Mouse (Mus musculus): ENCODE data around the gene Nkx1-1. TPM values are rescaled to one million over a fixed set of nuclear protein-coding genes. Genes with fewer than 3 reads are reported as not detected.

The Nkx1-1 gene
- polyA plus RNA-seq, 1 experiment from 2014 or later = 0.29 TPM

GRCm38 (mm10) chr5:33395693-33396092 is 38.1 kb downstream of the Nkx1-1 start:
- H3K36me3 ChIP-seq = peaks cover 20% of the 10 kb centered on the region

GRCm38 (mm10) chr5:33393803-33394202 is 40.0 kb downstream of the Nkx1-1 start:
- ATAC-seq (ENCODE audit: low FRiP score, low read depth) = peak; percentile 44; the same call in 1 of the 2 replicates
- Histone ChIP-seq H3K27ac (replicated peaks) (no peak overlapping the region), H3K27me3 (no peaks in the 10 kb centered on the region), H3K9ac (replicated peaks) (no peak overlapping the region), H3K4me3 (no peak overlapping the region), H3K4me1 (peaks cover 8% of the 10 kb centered on the region; the same call in 1 of the 2 replicates), H3K4me2 (replicated peaks) (no peak overlapping the region), H3K36me3 (peaks cover 24% of the 10 kb centered on the region), H3K9me3 (no peaks in the 10 kb centered on the region)
- WGBS = 17% methylated on average over 7 of the region's 7 CpGs

More at GRCm38 (mm10) chr5:33395693-33396092, 38.1 kb downstream of the Nkx1-1 start:
- no peaks in the 10 kb centered on the region for H3K27me3 ChIP-seq
- no peak overlapping the region for H3K9ac ChIP-seq (replicated peaks)
- no peak overlapping the region for H3K4me3 ChIP-seq
- peaks cover 15% of the 10 kb centered on the region for H3K4me1 ChIP-seq
- no peak overlapping the region for H3K27ac ChIP-seq (replicated peaks)
- no peak overlapping the region for H3K4me2 ChIP-seq (replicated peaks)
- ATAC-seq (ENCODE audit: low FRiP score, low read depth) = no peak
- H3K9me3 ChIP-seq = no peaks in the 10 kb centered on the region
- 89% methylated on average over 11 of the region's 11 CpGs for WGBS

- H3K4me2 ChIP-seq (replicated peaks) = no peak overlapping the region
- 84% methylated on average over 11 of the region's 11 CpGs for WGBS
Observed at GRCm38 (mm10) chr5:33387550-33387949, 46.2 kb downstream of the Nkx1-1 start.

More at GRCm38 (mm10) chr5:33387550-33387949, 46.2 kb downstream of the Nkx1-1 start:
- H3K36me3 ChIP-seq = peaks cover 21% of the 10 kb centered on the region
- no peak overlapping the region for H3K27ac ChIP-seq (replicated peaks)
- H3K9ac ChIP-seq (replicated peaks) = no peak overlapping the region
- H3K27me3 ChIP-seq = no peaks in the 10 kb centered on the region
- H3K4me1 ChIP-seq = no peaks in the 10 kb centered on the region
- H3K9me3 ChIP-seq = no peaks in the 10 kb centered on the region
- ATAC-seq (ENCODE audit: low FRiP score, low read depth) = no peak
- H3K4me3 ChIP-seq = no peak overlapping the region

Other genes with a start within 250 kb of the Nkx1-1 start
- gene Spon2, start 215.5 kb downstream of the Nkx1-1 start, polyA plus RNA-seq (2016; fragmentation: Nextera tagmentation; extraction: Ambion mirVana) = 2.0 and 2.9 TPM in 2 replicates
- 570 and 571 TPM in 2 replicates for gene Ctbp1, start 159.0 kb downstream of the Nkx1-1 start, polyA plus RNA-seq (2016; fragmentation: Nextera tagmentation; extraction: Ambion mirVana)
- 141 and 147 TPM in 2 replicates for gene Maea, start 98.5 kb downstream of the Nkx1-1 start, polyA plus RNA-seq (2016; fragmentation: Nextera tagmentation; extraction: Ambion mirVana)
- gene Uvssa, start 55.4 kb downstream of the Nkx1-1 start, polyA plus RNA-seq (2016; fragmentation: Nextera tagmentation; extraction: Ambion mirVana) = 9.2 and 9.7 TPM in 2 replicates
- 47.7 and 49.2 TPM in 2 replicates for gene Fam53a, start 195.7 kb upstream of the Nkx1-1 start, polyA plus RNA-seq (2016; fragmentation: Nextera tagmentation; extraction: Ambion mirVana)
- gene Gm9903, start 195.9 kb upstream of the Nkx1-1 start, polyA plus RNA-seq (2016; fragmentation: Nextera tagmentation; extraction: Ambion mirVana) = 0.93 and 1.0 TPM in 2 replicates
- gene Slbp, start 218.6 kb upstream of the Nkx1-1 start, polyA plus RNA-seq (2016; fragmentation: Nextera tagmentation; extraction: Ambion mirVana) = 231 TPM in 2 replicates
- 203 and 205 TPM in 2 replicates for gene Tacc3, start 224.2 kb upstream of the Nkx1-1 start, polyA plus RNA-seq (2016; fragmentation: Nextera tagmentation; extraction: Ambion mirVana)
- 31.8 and 37.5 TPM in 2 replicates for gene Tmem129, start 224.4 kb upstream of the Nkx1-1 start, polyA plus RNA-seq (2016; fragmentation: Nextera tagmentation; extraction: Ambion mirVana)